Mouse (Mus musculus) lung, postnatal 0 days (tissue): ENCODE measurements around the gene Smarcd2.

Experiments used
- CTCF ChIP-seq: IDR thresholded peaks from 2 replicates; pipeline ENCODE4 v1.5.1; 2016; ENCODE audit warnings: antibody characterized with exemption, mild to moderate bottlenecking
- EP300 ChIP-seq: IDR thresholded peaks from 2 replicates; pipeline ENCODE4 v1.6.1; 2016; ENCODE audit warnings: antibody characterized with exemption, mild to moderate bottlenecking, control low read depth

- TF ChIP-seq CTCF (no peak), EP300 (peak; percentile 78)
These were observed at the start of gene Smarcd2 for GRCm38 (mm10) chr11:106272644-106273310.
